Mouse (Mus musculus): ENCODE results near the gene Gm10799. TPM values are rescaled to one million over a fixed set of nuclear protein-coding genes. Genes with fewer than 3 reads are reported as not detected.
"Not testable (repeated sequence)": the region's sequence is repeated elsewhere in the genome, so short reads cannot be mapped to it uniquely, and the experiment has no call there.

Gm10799 gene
- polyA plus RNA-seq, 1 experiment from 2014 or later: not detected

GRCm38 (mm10) chr2:104096796-104097195 is 28.4 kb upstream of the Gm10799 start:
- H3K4me3 ChIP-seq (replicated peaks): not testable (repeated sequence)
- peak; percentile 8; the same call in 1 of the 2 replicates for ATAC-seq

DNA sequence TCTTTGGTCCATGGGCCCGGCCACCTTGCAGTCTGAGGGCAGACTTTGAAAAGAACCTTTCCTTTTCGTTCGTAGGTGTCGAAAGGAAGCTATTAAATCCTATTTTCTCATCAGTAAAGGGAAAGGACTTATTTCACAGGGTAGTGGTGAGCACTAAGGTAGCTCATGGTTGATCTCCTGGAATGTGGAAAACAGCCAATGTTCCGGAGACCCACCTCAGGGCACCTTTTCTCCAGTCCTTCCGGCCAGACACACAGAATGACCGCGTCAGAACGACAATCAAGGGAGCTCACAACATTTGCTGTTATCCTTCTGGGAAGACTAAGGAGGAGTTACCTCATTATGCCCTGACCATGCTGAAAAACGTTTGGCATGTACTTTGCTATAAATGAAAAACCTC is 27.9 kb upstream of the Gm10799 start:
- Histone ChIP-seq H3K36me3 (no peaks in the 10 kb centered on the region), H3K9ac (peak overlapping the region; percentile 52), H3K27me3 (replicated peaks) (no peaks in the 10 kb centered on the region), H3K4me2 (replicated peaks) (peak overlapping the region; percentile 76), H3K27ac (peak overlapping the region; percentile 75), H3K4me3 (replicated peaks) (peak overlapping the region; percentile 51), H3K9me3 (no peaks in the 10 kb centered on the region), H3K4me1 (replicated peaks) (peaks cover 4% of the 10 kb centered on the region; the same call in 1 of the 2 replicates)
- peak; percentile 24 for ATAC-seq
- WGBS: 38% methylated on average over 10 of the region's 10 CpGs

More at GRCm38 (mm10) chr2:104096796-104097195, 28.4 kb upstream of the Gm10799 start:
- not testable (repeated sequence) for H3K27ac ChIP-seq; H3K27me3 ChIP-seq (replicated peaks); H3K9ac ChIP-seq; H3K36me3 ChIP-seq; H3K9me3 ChIP-seq; H3K4me1 ChIP-seq (replicated peaks)
- peak overlapping the region; percentile 76; the same call in 1 of the 2 replicates for H3K4me2 ChIP-seq (replicated peaks)
- WGBS: 90% methylated on average over 1 of the region's 1 CpGs

DNA sequence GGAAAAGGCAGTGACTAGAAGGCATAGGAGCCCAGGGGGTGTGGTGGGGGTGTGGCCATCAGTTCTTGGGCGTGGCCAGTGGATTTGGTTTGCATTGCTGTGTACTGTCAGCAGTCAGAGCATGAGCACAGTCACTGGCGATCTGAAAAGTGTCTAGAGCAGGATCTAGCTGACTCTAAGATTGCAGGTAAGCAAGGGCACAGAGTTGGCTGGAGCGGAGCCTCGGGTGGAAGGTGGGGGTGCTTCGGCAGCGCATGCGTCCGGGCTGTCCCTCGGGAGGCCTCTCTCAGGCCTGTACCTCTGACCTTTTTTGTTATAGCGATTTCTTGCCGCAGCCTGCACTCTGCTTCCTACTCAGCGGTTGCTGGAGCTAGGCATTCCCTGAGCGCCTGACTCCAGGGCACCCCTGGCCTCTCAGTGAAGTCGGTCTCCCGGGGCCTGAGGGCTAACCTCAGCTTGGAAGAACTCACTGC is 27.4 kb upstream of the Gm10799 start, which contains the start of gene Cd59a:
Gene Cd59a, plus strand, starts transcription at position 61 of the 473 bp plus-strand sequence.
- WGBS: 6% methylated on average over 15 of the region's 15 CpGs

GRCm38 (mm10) chr2:104093305-104093704 is 25.0 kb upstream of the Gm10799 start:
- Histone ChIP-seq H3K27ac (no peak overlapping the region), H3K4me2 (replicated peaks) (no peak overlapping the region), H3K36me3 (no peaks in the 10 kb centered on the region), H3K9me3 (no peaks in the 10 kb centered on the region), H3K4me1 (replicated peaks) (no peaks in the 10 kb centered on the region), H3K4me3 (replicated peaks) (no peak overlapping the region), H3K27me3 (replicated peaks) (no peaks in the 10 kb centered on the region), H3K9ac (no peak overlapping the region)
- ATAC-seq: no peak
- WGBS: 59% methylated on average over 2 of the region's 2 CpGs

More for the DNA sequence above, 27.4 kb upstream of the Gm10799 start, which contains the start of gene Cd59a:
- peaks cover 4% of the 10 kb centered on the region; the same call in 1 of the 2 replicates for H3K4me1 ChIP-seq (replicated peaks)
- no peaks in the 10 kb centered on the region for H3K36me3 ChIP-seq
- peak; percentile 95 for ATAC-seq
- H3K9ac ChIP-seq: peak within 1 kb of the TSS; percentile 52
- H3K27ac ChIP-seq: peak within 1 kb of the TSS; percentile 75
- H3K27me3 ChIP-seq (replicated peaks): no peaks in the 10 kb centered on the region
- H3K4me2 ChIP-seq (replicated peaks): peak within 1 kb of the TSS; percentile 76
- H3K9me3 ChIP-seq: no peaks in the 10 kb centered on the region
- H3K4me3 ChIP-seq (replicated peaks): peak within 1 kb of the TSS; percentile 51

- not testable (repeated sequence) for ATAC-seq; H3K27me3 ChIP-seq (replicated peaks); H3K9me3 ChIP-seq; H3K4me3 ChIP-seq (replicated peaks); H3K27ac ChIP-seq; H3K9ac ChIP-seq; H3K36me3 ChIP-seq; H3K4me2 ChIP-seq (replicated peaks); H3K4me1 ChIP-seq (replicated peaks)
- WGBS: 90% methylated on average over 1 of the region's 1 CpGs
These were observed 19.2 kb upstream of the Gm10799 start for GRCm38 (mm10) chr2:104087562-104087961.

GRCm38 (mm10) chr2:104084027-104084426 is 15.7 kb upstream of the Gm10799 start:
- not testable (repeated sequence) for H3K9me3 ChIP-seq; H3K4me3 ChIP-seq (replicated peaks); H3K9ac ChIP-seq; H3K27me3 ChIP-seq (replicated peaks); H3K4me1 ChIP-seq (replicated peaks); ATAC-seq; H3K4me2 ChIP-seq (replicated peaks); H3K27ac ChIP-seq; H3K36me3 ChIP-seq

GRCm38 (mm10) chr2:104082474-104082873 is 14.1 kb upstream of the Gm10799 start:
- peak; percentile 24 for ATAC-seq
- Histone ChIP-seq H3K4me1 (replicated peaks) (no peaks in the 10 kb centered on the region), H3K4me3 (replicated peaks) (no peak overlapping the region), H3K9me3 (no peaks in the 10 kb centered on the region), H3K36me3 (no peaks in the 10 kb centered on the region), H3K9ac (no peak overlapping the region), H3K27ac (no peak overlapping the region), H3K4me2 (replicated peaks) (no peak overlapping the region), H3K27me3 (replicated peaks) (no peaks in the 10 kb centered on the region)

DNA sequence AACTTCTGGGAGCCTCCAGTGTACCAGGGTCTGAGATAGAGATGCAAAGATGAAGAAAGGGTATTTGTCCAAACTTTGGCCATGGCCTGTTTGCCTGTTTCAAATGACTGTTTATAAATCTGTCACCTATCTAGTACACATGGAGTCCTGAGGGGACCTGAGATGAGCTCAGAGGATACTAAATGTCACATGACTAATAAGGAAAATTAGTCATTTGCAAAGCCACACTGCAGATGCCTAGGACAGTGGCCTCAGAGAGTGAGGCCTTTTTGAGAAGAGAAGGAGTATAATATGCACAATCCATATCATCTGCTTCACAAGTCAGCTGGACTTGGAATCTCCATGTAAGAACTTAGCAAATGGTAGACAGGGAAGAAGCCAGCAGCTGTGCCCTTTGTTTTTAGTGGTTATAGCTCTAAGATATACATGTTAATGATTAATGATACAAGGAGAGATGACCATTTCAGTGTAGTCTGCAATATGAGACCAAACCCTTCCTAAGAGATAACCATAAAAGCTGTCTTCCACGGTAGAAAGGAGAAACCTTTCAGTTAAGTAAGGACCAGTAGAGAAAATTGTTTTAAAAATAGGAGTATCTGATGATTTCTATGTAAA is 13.2 kb upstream of the Gm10799 start:
- peak; percentile 80 for ATAC-seq
- H3K4me3 ChIP-seq (replicated peaks); H3K9ac ChIP-seq; H3K27ac ChIP-seq; H3K36me3 ChIP-seq; H3K4me2 ChIP-seq (replicated peaks); H3K27me3 ChIP-seq (replicated peaks); H3K4me1 ChIP-seq (replicated peaks); H3K9me3 ChIP-seq: not testable (repeated sequence)
- no CpG with 5 or more reads among the region's 1 CpGs for WGBS

DNA sequence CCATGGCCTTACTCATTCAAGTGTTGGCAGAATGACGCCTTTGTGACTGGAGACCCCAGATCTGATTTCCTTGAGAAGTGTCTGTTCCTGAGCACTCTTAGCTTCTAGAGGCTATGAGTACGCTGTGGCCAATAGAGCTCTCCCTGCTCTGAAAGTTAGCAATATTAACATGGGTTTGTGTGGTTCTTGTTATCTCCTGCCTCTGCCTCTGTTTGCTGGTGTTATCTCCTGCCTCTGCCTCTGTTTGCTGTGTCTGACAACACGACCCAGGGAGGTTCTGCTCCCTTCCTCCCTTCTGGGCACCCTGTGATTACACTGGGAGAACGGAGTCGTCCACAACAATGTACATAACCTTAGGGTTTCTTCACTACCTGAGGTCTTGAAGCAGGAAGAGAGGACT is 9.9 kb upstream of the Gm10799 start:
- WGBS: 57% methylated on average over 5 of the region's 5 CpGs
- not testable (repeated sequence) for H3K9ac ChIP-seq; H3K4me3 ChIP-seq (replicated peaks); H3K4me2 ChIP-seq (replicated peaks); H3K27me3 ChIP-seq (replicated peaks); H3K4me1 ChIP-seq (replicated peaks); H3K9me3 ChIP-seq; H3K36me3 ChIP-seq; H3K27ac ChIP-seq
- ATAC-seq: peak; percentile 46

DNA sequence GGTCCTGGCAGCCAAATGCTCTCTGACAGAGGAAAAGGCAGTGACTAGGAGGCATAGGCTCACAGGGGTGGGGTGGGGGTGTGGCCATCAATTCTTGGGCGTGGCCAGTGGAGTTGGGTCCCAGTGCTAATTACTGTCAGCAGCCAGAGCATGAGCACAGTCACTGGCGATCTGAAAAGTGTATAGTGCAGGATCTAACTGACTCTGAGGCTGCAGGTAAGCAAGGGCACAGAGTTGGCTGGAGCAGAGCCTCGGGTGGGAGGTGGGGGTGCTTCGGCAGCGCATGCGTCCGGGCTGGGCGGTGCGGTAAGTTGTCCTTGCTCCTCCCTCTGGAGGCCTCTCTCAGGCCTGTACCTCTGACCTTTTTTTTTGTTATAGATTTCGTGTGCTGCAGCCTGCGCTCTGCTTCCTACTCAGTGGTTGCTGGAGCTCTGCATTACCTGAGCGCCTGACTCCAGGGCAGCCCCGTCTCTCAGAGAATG is 1.4 kb upstream of the Gm10799 start, which contains the start of gene Cd59b:
Gene Cd59b, plus strand, starts transcription at position 146 of the 482 bp plus-strand sequence.
- H3K4me2 ChIP-seq (replicated peaks): peak within 1 kb of the TSS; percentile 64
- peak within 1 kb of the TSS; percentile 48; the same call in 1 of the 2 replicates for H3K27ac ChIP-seq
- no peaks in the 10 kb centered on the region for H3K36me3 ChIP-seq
- H3K9ac ChIP-seq: peak within 1 kb of the TSS; percentile 30
- H3K27me3 ChIP-seq (replicated peaks): no peaks in the 10 kb centered on the region
- no peaks in the 10 kb centered on the region for H3K9me3 ChIP-seq
- ATAC-seq: peak; percentile 95
- H3K4me1 ChIP-seq (replicated peaks): peaks cover 3% of the 10 kb centered on the region; the same call in 1 of the 2 replicates
- H3K4me3 ChIP-seq (replicated peaks): peak within 1 kb of the TSS; percentile 41
- 10% methylated on average over 13 of the region's 13 CpGs for WGBS

DNA sequence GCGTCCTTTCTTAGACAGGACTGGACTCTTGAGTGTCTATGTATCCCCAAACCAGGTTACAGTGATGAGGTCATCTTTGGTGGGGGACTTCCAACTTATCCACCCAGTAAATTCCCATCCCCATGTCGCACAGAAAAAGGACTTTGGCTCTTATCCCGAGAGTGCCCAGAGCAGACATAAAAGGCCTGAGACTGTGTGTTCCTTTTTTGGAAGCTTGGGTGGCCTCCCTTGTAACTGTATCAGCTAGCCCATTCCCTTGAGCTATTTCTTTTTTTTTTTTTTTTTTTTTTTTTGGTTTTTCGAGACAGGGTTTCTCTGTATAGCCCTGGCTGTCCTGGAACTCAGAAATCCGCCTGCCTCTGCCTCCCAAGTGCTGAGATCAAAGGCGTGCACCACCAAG is 2.8 kb downstream of the Gm10799 start, which contains the start of gene Gm10912:
Gene Gm10912, plus strand, starts transcription at position 301 of the 400 bp plus-strand sequence.
- not testable (repeated sequence) for H3K4me1 ChIP-seq (replicated peaks); ATAC-seq; H3K9ac ChIP-seq; H3K27ac ChIP-seq; H3K36me3 ChIP-seq; H3K27me3 ChIP-seq (replicated peaks); H3K9me3 ChIP-seq; H3K4me2 ChIP-seq (replicated peaks); H3K4me3 ChIP-seq (replicated peaks)
- WGBS: 91% methylated on average over 6 of the region's 6 CpGs

DNA sequence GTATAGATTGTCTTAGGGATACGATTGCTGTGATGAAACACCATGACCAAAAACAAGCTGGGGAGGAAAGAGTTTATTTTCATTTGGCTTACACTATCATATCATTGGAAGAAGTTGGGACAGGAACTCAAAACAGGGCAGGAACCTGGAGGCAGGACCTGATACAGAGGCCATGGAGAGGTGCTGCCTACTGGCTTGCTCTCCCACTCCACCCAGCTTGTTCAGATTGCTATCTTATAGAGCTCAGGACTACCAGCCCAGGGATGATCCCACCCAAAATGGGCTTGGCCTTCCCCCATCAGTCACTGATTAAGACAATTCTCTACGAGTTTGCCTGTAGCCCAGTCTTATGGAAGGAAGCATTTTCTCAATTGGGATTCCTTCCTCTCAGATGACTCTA is 4.2 kb downstream of the Gm10799 start:
- Histone ChIP-seq H3K9me3 (no peaks in the 10 kb centered on the region), H3K4me2 (replicated peaks) (no peak overlapping the region), H3K36me3 (0 out of 2 replicates have a peak, but pooled peaks cover 4% of the 10 kb centered on the region), H3K4me1 (replicated peaks) (no peaks in the 10 kb centered on the region), H3K4me3 (replicated peaks) (no peak overlapping the region), H3K27me3 (replicated peaks) (no peaks in the 10 kb centered on the region), H3K27ac (no peak overlapping the region), H3K9ac (no peak overlapping the region)
- ATAC-seq: no peak
- 83% methylated on average over 2 of the region's 2 CpGs for WGBS

- H3K36me3 ChIP-seq: peaks cover 4% of the 10 kb centered on the region; the same call in 1 of the 2 replicates
- ATAC-seq: peak; percentile 39; the same call in 1 of the 2 replicates
- H3K9me3 ChIP-seq: no peaks in the 10 kb centered on the region
- no peak overlapping the region for H3K4me3 ChIP-seq (replicated peaks)
- H3K4me2 ChIP-seq (replicated peaks): no peak overlapping the region
- no peaks in the 10 kb centered on the region for H3K27me3 ChIP-seq (replicated peaks)
- no peak overlapping the region for H3K27ac ChIP-seq
- no peak overlapping the region for H3K9ac ChIP-seq
- no peaks in the 10 kb centered on the region for H3K4me1 ChIP-seq (replicated peaks)
These were observed 5.7 kb downstream of the Gm10799 start for GRCm38 (mm10) chr2:104062665-104063064.

Measured in intestine, embryonic 15.5 days (tissue).